Mouse (Mus musculus) forebrain, embryonic 13.5 days (tissue): Measurements from ENCODE around the gene Rbm18. TPM values are rescaled to one million over a fixed set of nuclear protein-coding genes. Genes with fewer than 3 reads are reported as not detected.
"Not testable (repeated sequence)": the region's sequence is repeated elsewhere in the genome, so short reads cannot be mapped to it uniquely, and the experiment has no call there.

Experiments used
- ATAC-seq: fragments of 200-750 bp; cut with Nextera tagmentation; 2 replicates; pipeline ENCODE4 v1.8.0; 2017
- H3K27ac ChIP-seq: fragments of 300-500 bp; sonication (generic); 2 replicates; pipeline ENCODE4 v1.5.1; 2015; ENCODE audit warnings: inconsistent platforms, mild to moderate bottlenecking, moderate library complexity
- H3K27me3 ChIP-seq: fragments of 300-500 bp; sonication (generic); 2 replicates; pipeline ENCODE4 v1.6.1; 2015; ENCODE audit warnings: mild to moderate bottlenecking, inconsistent platforms
- H3K36me3 ChIP-seq: fragments of 300-500 bp; sonication (generic); 2 replicates; pipeline ENCODE4 v1.6.1; 2015; ENCODE audit warnings: mild to moderate bottlenecking, inconsistent platforms; ENCODE audit not compliant: poor library complexity, severe bottlenecking
- H3K4me1 ChIP-seq: fragments of 300-500 bp; sonication (generic); 2 replicates; pipeline ENCODE4 v1.6.1; 2015; ENCODE audit warnings: inconsistent platforms
- H3K4me2 ChIP-seq: fragments of 300-500 bp; sonication (generic); 2 replicates; pipeline ENCODE4 v1.6.1; 2015; ENCODE audit warnings: inconsistent platforms, mild to moderate bottlenecking, moderate library complexity
- H3K4me3 ChIP-seq: fragments of 300-500 bp; sonication (generic); 2 replicates; pipeline ENCODE4 v1.5.1; 2015; ENCODE audit warnings: mild to moderate bottlenecking, inconsistent platforms
- H3K9ac ChIP-seq: fragments of 300-500 bp; sonication (generic); 2 replicates; pipeline ENCODE4 v1.6.1; 2015; ENCODE audit warnings: mild to moderate bottlenecking, inconsistent platforms
- H3K9me3 ChIP-seq: fragments of 300-500 bp; sonication (generic); replicated peaks from 2 replicates; pipeline ENCODE4 v1.6.1; 2016; ENCODE audit warnings: inconsistent platforms
- WGBS: fragments of 180-500 bp; shearing (Covaris S2); methylation state at CpG from one replicate; pipeline ENCODE4 v1.1.7; 2015; 5-methylcytosine and 5-hydroxymethylcytosine counted together
- polyA plus RNA-seq: library from polyadenylated mRNA; unstranded; fragments of >200 nt; fragmentation: Nextera tagmentation; extraction: Ambion mirVana; gene quantifications from 2 replicates; pipeline ENCODE4 v1.2.1, GENCODE M21; 2015

The Rbm18 gene
- polyA plus RNA-seq, result 140 and 143 TPM in 2 replicates

- Histone ChIP-seq H3K9me3 (no peaks in the 10 kb centered on the region), H3K4me3 (peak within 1 kb of the TSS; percentile 81), H3K9ac (peak within 1 kb of the TSS; percentile 82), H3K27me3 (no peaks in the 10 kb centered on the region), H3K36me3 (peaks cover 31% of the 10 kb centered on the region), H3K4me2 (peak within 1 kb of the TSS; percentile 75), H3K4me1 (peaks cover 14% of the 10 kb centered on the region), H3K27ac (peak within 1 kb of the TSS; percentile 74)
- WGBS, result under 1% methylated on average over 50 of the region's 50 CpGs
- peak; percentile 98 for ATAC-seq
Measured at GRCm38 (mm10) chr2:36136300-36136941, at the start of gene Rbm18, which contains the start of gene Mrrf. Gene Rbm18, minus strand, starts transcription at chr2:36136773. Gene Mrrf, plus strand, starts transcription at chr2:36136389.

GRCm38 (mm10) chr2:36184876-36185275 is 48.3 kb upstream of the Rbm18 start:
- 81% methylated on average over 6 of the region's 6 CpGs for WGBS
- no peak for ATAC-seq

DNA sequence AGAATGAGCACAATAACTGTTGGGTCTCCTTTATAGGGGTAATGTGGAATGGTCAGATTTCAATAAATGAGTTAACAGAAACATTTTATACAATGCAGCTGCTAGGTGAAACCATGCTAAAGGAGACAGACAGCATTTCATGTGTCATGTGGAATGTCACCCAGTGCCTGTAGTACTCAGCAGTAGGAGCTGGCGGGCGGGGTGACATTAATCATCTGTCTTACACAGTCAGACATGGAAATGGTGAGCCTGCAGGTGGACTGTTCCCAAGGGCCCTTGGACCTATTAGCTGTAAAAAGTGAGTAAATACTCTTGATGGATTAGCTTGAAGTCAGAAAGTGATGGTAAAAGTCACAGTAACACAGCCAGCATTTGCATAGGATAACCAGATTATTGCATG is 47.6 kb upstream of the Rbm18 start:
- Histone ChIP-seq H3K4me1 (no peaks in the 10 kb centered on the region), H3K27ac (no peak overlapping the region), H3K4me3 (no peak overlapping the region), H3K9ac (no peak overlapping the region), H3K9me3 (no peaks in the 10 kb centered on the region), H3K27me3 (no peaks in the 10 kb centered on the region), H3K36me3 (no peaks in the 10 kb centered on the region; the same call in 1 of the 2 replicates), H3K4me2 (no peak overlapping the region)
- ATAC-seq, result no peak
- WGBS, result 95% methylated on average over 2 of the region's 2 CpGs

More at GRCm38 (mm10) chr2:36184876-36185275, 48.3 kb upstream of the Rbm18 start:
- no peak overlapping the region for H3K4me2 ChIP-seq
- peaks cover under 1% of the 10 kb centered on the region; the same call in 1 of the 2 replicates for H3K36me3 ChIP-seq
- H3K9me3 ChIP-seq, result no peaks in the 10 kb centered on the region
- H3K4me3 ChIP-seq, result no peak overlapping the region
- no peak overlapping the region for H3K27ac ChIP-seq
- H3K9ac ChIP-seq, result no peak overlapping the region
- no peaks in the 10 kb centered on the region for H3K27me3 ChIP-seq
- no peaks in the 10 kb centered on the region for H3K4me1 ChIP-seq

GRCm38 (mm10) chr2:36183278-36183677 is 46.7 kb upstream of the Rbm18 start:
- ATAC-seq, result no peak
- no peaks in the 10 kb centered on the region for H3K4me1 ChIP-seq
- no peak overlapping the region for H3K4me3 ChIP-seq
- H3K36me3 ChIP-seq, result peaks cover 6% of the 10 kb centered on the region; the same call in 1 of the 2 replicates
- H3K9ac ChIP-seq, result no peak overlapping the region
- WGBS, result 88% methylated on average over 2 of the region's 2 CpGs
- H3K9me3 ChIP-seq, result no peaks in the 10 kb centered on the region
- H3K27ac ChIP-seq, result no peak overlapping the region; the same call in 1 of the 2 replicates
- no peaks in the 10 kb centered on the region for H3K27me3 ChIP-seq
- no peak overlapping the region for H3K4me2 ChIP-seq

- H3K27ac ChIP-seq, H3K4me3 ChIP-seq, H3K4me1 ChIP-seq, H3K9me3 ChIP-seq, H3K9ac ChIP-seq, H3K27me3 ChIP-seq, H3K4me2 ChIP-seq, ATAC-seq: not testable (repeated sequence)
- 88% methylated on average over 4 of the region's 4 CpGs for WGBS
- peaks cover 17% of the 10 kb centered on the region for H3K36me3 ChIP-seq
Measured at GRCm38 (mm10) chr2:36181587-36182368, 45.2 kb upstream of the Rbm18 start.

DNA sequence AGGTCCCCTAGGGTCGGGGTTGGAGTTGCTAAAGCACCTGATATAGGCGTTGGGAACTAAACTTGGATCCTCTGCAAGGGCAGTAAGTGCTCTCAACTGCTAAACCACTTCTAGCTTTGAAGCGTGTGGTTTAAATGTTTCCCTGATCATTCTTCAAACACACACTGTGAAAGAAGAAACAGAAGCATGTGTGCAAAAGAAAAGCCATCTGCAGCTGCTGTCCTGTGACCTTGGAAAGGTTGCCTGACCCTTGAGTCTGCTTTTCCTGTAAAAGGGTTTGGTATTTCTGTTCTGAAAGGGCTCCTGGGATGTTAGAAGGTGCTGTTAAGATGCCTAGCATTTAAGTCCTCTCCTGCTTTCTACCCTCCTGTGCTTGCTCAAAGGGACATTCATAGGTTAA is 42.9 kb upstream of the Rbm18 start:
- ATAC-seq, result no peak

GRCm38 (mm10) chr2:36172574-36172973 is 36.0 kb upstream of the Rbm18 start:
- peaks cover 12% of the 10 kb centered on the region for H3K4me1 ChIP-seq
- H3K9me3 ChIP-seq, result no peaks in the 10 kb centered on the region
- no peak overlapping the region for H3K9ac ChIP-seq
- peaks cover 6% of the 10 kb centered on the region for H3K36me3 ChIP-seq
- no peak overlapping the region for H3K4me2 ChIP-seq
- H3K4me3 ChIP-seq, result no peak overlapping the region
- H3K27me3 ChIP-seq, result no peaks in the 10 kb centered on the region
- ATAC-seq, result no peak
- WGBS, result 78% methylated on average over 3 of the region's 3 CpGs
- no peak overlapping the region; the same call in 1 of the 2 replicates for H3K27ac ChIP-seq

More for the DNA sequence above, 42.9 kb upstream of the Rbm18 start:
- H3K4me2 ChIP-seq, result no peak overlapping the region
- H3K9me3 ChIP-seq, result no peaks in the 10 kb centered on the region
- no peaks in the 10 kb centered on the region for H3K4me1 ChIP-seq
- no peak overlapping the region for H3K27ac ChIP-seq
- no peak overlapping the region for H3K4me3 ChIP-seq
- WGBS, result 75% methylated on average over 3 of the region's 3 CpGs
- H3K36me3 ChIP-seq, result peaks cover 17% of the 10 kb centered on the region
- no peak overlapping the region for H3K9ac ChIP-seq
- no peaks in the 10 kb centered on the region for H3K27me3 ChIP-seq

DNA sequence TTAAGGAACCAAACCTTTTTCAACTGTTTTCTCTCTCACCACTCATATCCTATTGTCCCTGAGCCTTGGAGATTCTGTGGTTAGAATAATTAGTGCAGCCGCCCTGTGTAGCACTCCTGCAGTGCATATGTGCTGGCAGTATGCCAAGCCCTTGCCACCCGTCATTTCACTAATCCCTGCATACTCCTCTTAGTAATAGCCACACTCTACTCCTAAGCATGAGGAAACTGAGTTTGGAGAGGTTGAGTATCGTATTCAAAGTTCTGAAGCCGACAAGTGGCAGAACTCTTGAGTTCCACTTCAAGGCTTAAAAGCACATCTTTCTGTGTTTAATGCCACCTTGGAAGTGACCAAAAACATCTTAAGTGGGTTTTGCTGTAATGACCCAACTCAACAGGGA is 35.6 kb upstream of the Rbm18 start:
- WGBS, result 38% methylated on average over 4 of the region's 4 CpGs
- no peak overlapping the region for H3K4me3 ChIP-seq
- no peaks in the 10 kb centered on the region for H3K9me3 ChIP-seq
- no peak overlapping the region for H3K9ac ChIP-seq
- H3K4me2 ChIP-seq, result no peak overlapping the region
- no peaks in the 10 kb centered on the region for H3K27me3 ChIP-seq
- peaks cover 12% of the 10 kb centered on the region for H3K4me1 ChIP-seq
- H3K27ac ChIP-seq, result peak overlapping the region; percentile 25; the same call in 1 of the 2 replicates
- peaks cover 1% of the 10 kb centered on the region for H3K36me3 ChIP-seq
- peak; percentile 70; the same call in 1 of the 2 replicates for ATAC-seq

GRCm38 (mm10) chr2:36169176-36169575 is 32.6 kb upstream of the Rbm18 start:
- 89% methylated on average over 4 of the region's 4 CpGs for WGBS

GRCm38 (mm10) chr2:36167990-36168618 is 31.5 kb upstream of the Rbm18 start:
- no peaks in the 10 kb centered on the region; the same call in 1 of the 2 replicates for H3K9me3 ChIP-seq
- H3K36me3 ChIP-seq, result 0 out of 2 replicates have a peak, but pooled peaks cover 5% of the 10 kb centered on the region
- H3K4me2 ChIP-seq, result no peak overlapping the region
- H3K27me3 ChIP-seq, result no peaks in the 10 kb centered on the region
- H3K4me1 ChIP-seq, result peaks cover 12% of the 10 kb centered on the region
- ATAC-seq, result no peak
- no peak overlapping the region for H3K4me3 ChIP-seq
- H3K9ac ChIP-seq, result no peak overlapping the region
- H3K27ac ChIP-seq, result no peak overlapping the region
- WGBS, result 91% methylated on average over 1 of the region's 1 CpGs

More at GRCm38 (mm10) chr2:36169176-36169575, 32.6 kb upstream of the Rbm18 start:
- Histone ChIP-seq H3K9ac (no peak overlapping the region), H3K36me3 (no peaks in the 10 kb centered on the region), H3K4me2 (no peak overlapping the region), H3K27me3 (no peaks in the 10 kb centered on the region), H3K4me1 (peaks cover 12% of the 10 kb centered on the region), H3K4me3 (no peak overlapping the region), H3K9me3 (no peaks in the 10 kb centered on the region; the same call in 1 of the 2 replicates), H3K27ac (no peak overlapping the region)
- no peak for ATAC-seq

GRCm38 (mm10) chr2:36159336-36159735 is 22.8 kb upstream of the Rbm18 start:
- peaks cover 44% of the 10 kb centered on the region for H3K36me3 ChIP-seq
- no peaks in the 10 kb centered on the region for H3K27me3 ChIP-seq
- WGBS, result 88% methylated on average over 4 of the region's 4 CpGs
- H3K9ac ChIP-seq, result no peak overlapping the region
- ATAC-seq, result no peak
- no peak overlapping the region for H3K4me2 ChIP-seq
- H3K9me3 ChIP-seq, result no peaks in the 10 kb centered on the region
- H3K27ac ChIP-seq, result no peak overlapping the region
- H3K4me3 ChIP-seq, result no peak overlapping the region
- H3K4me1 ChIP-seq, result no peaks in the 10 kb centered on the region

DNA sequence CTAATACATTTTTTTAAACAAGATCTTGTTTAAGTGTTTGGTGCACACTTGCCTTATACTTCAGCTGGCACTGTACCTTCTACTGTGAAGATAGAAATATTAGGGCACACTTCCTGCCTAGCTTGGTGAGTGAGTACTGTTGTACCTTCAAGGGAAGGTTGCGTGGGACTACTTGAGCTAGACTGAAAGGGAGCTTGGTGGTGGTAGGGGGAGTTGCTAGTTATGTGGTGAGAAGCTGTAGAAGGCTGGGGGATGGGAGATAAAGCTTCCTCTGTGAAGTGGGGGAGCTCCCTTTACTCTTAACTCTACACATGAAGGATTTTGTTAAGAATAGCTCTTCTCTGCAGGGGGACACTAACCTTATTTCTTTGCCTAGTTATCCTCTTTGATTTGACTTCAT is 20.9 kb upstream of the Rbm18 start:
- Histone ChIP-seq H3K4me1 (no peaks in the 10 kb centered on the region), H3K36me3 (peaks cover 51% of the 10 kb centered on the region), H3K9me3 (no peaks in the 10 kb centered on the region), H3K27me3 (no peaks in the 10 kb centered on the region), H3K27ac (no peak overlapping the region), H3K4me3 (no peak overlapping the region), H3K4me2 (no peak overlapping the region), H3K9ac (no peak overlapping the region)
- ATAC-seq, result no peak
- 94% methylated on average over 1 of the region's 1 CpGs for WGBS
